Mouse (Mus musculus) left cerebral cortex, postnatal 25 days (tissue): Measurements from ENCODE around the gene Brix1. TPM values are rescaled to one million over a fixed set of nuclear protein-coding genes. Genes with fewer than 3 reads are reported as not detected.
"Not testable (repeated sequence)": the region's sequence is repeated elsewhere in the genome, so short reads cannot be mapped to it uniquely, and the experiment has no call there.

Experiments
- DNase-seq, 2 experiments: peaks; one replicate each; pipeline ENCODE4 v3.0.0; 2022; ENCODE audit warnings: low spot score in 2 of 2, mixed read lengths in 1 of 2
- intact Hi-C: fragments of 180-260 bp; cut with DNase I; formaldehyde crosslinking; loops from one replicate; pipeline ENCODE4 v1.15.1; 2025
- total RNA-seq, 2 experiments: library from RNA; stranded (reverse); gene quantifications; 2 replicates each; pipeline ENCODE4 v1.2.3; 2021

The Brix1 gene
- total RNA-seq, result 10 to 100 TPM; 20.8 to 21.8 TPM

DNA sequence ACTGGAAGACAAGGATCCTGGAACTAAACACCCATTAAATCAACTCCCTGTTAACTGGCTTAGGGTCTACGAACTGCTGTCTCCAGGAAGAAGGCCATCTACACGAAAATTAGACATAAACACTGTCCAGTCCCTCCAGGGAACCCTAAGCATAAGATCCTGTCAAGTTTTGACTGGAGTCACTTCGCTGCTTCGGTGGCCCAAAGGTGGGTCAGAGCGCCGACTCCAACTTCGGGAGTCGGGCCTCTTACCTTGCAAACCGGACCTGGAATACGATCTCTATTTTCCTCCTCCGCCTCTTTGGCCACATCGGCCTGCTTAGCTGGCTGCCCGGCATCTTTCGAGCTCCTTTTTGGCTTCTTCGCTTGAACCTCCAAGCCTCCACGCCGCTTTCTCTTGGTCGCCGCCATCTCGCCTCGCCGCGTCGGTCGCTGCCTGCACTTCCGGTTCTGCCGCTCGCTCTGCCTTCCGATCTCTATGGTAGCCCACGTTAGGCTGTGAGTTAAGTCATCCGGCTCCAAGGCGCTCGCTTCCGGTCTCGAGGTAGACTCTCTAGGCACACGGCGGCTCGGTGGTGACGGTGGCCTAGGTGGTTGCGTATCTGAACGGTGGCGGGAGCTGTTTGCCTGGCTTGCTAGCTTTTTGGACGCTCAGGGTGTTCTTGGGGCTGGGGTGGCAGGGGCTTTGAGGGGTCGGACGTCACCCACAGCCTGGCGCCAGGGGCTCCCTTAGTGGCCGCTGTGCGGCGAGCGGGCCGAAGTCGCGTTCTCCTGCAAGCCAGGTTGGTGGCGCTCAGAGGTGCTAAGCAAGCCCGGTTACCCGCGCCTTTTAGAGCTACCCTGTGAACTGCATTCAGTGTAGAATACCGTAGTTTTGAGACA, at the start of gene Brix1, which contains the start of gene Rad1:
Gene Brix1, minus strand, starts transcription at position 464 of the 881 bp plus-strand sequence.
Gene Rad1, plus strand, starts transcription at position 535 of the 881 bp plus-strand sequence.
- DNase-seq, result peak; percentile 96 to 98
- intact Hi-C loops, result loop anchor here (1.0 kb wide), 1 partner anchor 496 kb away; the partner anchor contains the start of gene Amacr

DNA sequence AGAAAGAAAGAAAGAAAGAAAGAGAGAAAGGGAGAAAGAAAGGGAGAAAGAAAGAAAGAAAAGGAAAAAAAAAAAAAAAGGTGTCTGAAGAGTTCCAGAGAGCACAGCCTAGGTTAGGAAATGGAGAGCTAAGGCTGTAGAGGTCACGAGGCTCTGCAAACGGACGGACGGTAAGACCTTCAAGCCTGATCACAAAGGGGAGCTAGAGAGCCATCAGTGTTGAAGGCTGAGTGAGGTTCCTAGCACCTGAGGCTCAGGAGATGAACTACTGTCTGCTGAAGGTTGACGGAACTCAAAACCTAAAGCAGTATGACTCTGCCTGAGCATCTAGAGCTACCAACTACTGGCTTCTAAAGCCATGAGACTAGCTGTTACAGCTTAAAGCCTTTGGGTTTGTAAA, 48.8 kb upstream of the Brix1 start:
- no peak for DNase-seq
- intact Hi-C loops, result no loop called here

DNA sequence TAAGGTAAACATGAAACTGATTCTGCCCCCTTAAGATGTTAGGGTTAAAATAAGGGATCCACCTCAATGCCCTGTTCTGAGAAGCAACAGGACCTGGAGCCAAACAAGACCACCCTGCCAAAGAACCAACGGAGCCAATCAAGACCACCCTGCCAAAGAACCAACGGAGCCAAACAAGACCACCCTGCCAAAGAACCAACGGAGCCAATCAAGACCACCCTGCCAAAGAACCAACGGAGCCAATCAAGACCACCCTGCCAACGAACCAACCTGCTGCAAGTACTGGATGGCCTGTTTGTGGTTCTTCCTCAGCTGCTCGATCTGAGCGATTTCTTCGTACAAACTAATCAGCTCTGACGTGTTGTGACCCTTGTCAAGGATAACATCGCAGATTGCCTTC, 47.6 kb upstream of the Brix1 start:
- intact Hi-C loops, result not testable (repeated sequence)

DNA sequence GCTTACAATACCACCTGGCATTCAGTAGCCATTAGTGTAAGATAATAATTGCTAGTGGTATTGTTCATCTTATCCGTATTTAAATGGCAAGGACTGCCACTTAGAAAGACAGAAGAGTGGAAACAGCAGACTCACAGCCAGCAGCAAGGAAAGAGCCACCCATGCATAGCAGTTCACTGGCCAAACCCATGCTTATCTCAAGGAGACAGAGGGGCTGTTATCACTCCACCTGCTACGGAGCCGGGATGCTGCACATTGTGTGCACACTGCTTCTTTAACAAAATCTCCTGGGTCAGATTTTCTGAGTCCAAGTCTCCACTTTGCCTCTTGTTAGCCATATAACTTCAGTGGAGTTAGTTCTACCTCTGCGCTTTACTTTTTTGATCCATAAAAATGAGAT, 45.6 kb upstream of the Brix1 start:
- DNase-seq, result no peak
- intact Hi-C loops, result no loop called here

More for the DNA sequence above, 47.6 kb upstream of the Brix1 start:
- DNase-seq, result not testable (repeated sequence)

DNA sequence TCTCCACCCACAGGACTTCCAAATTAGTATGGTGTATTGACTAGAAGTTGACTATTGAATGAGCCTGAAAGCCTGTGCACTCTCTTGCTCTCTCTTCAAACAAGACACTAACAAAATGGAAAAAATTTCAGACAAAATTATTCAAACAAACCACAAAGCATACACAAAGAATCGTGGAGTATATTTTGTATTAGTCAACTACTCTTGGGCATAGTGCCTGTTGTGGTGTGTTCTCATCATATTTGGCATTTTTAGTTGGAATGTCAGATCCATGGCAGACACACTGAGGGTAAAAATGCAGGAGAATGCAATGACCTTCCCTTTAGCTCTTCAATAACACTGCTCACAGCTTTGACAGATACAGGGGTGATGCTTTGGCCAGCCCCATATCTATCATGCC, 40.1 kb upstream of the Brix1 start:
- intact Hi-C loops, result no loop called here
- no peak for DNase-seq

DNA sequence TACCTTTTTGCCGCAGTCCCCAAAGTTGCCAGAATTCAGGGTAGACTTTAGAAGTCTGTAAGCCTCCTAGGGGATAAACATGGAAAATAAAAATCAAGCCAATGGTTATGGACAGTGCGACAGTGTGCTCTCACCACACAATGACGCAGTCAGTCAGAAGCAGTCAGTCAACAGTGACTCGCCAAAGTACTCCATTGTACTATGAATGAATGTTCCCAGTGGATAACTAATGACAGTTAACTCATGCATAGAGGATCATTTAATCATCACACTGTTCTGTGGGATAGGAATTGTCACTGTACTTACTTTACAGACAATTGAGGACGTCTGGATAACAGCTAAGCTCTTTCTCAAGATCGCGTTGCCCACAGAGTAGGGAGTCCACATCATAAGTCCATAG, 29.4 kb upstream of the Brix1 start:
- no peak for DNase-seq
- intact Hi-C loops, result no loop called here

DNA sequence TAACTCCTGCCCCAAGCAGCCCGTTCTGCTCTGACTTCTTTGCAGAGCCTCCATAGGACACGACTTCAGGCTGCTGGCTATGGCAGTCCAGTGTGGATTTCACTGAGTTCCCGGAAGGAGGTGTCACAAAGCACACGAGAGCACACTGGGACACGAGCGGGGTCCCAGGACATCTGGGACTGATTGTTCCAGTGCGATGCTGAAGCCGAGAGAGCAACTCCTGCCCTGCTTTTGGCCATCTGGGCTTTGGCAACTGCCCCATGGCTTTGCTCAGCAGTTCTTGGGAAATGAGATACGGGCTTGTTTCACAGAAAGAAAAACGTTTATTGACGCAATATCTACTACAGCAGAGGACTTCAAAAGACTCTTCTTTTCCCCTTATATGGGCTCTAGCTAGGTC, 20.4 kb upstream of the Brix1 start:
- intact Hi-C loops, result loop anchor here (10.0 kb wide), 2 partner anchors 209 to 879 kb away; partner anchors contain the start of gene Rai14
- DNase-seq, result no peak

DNA sequence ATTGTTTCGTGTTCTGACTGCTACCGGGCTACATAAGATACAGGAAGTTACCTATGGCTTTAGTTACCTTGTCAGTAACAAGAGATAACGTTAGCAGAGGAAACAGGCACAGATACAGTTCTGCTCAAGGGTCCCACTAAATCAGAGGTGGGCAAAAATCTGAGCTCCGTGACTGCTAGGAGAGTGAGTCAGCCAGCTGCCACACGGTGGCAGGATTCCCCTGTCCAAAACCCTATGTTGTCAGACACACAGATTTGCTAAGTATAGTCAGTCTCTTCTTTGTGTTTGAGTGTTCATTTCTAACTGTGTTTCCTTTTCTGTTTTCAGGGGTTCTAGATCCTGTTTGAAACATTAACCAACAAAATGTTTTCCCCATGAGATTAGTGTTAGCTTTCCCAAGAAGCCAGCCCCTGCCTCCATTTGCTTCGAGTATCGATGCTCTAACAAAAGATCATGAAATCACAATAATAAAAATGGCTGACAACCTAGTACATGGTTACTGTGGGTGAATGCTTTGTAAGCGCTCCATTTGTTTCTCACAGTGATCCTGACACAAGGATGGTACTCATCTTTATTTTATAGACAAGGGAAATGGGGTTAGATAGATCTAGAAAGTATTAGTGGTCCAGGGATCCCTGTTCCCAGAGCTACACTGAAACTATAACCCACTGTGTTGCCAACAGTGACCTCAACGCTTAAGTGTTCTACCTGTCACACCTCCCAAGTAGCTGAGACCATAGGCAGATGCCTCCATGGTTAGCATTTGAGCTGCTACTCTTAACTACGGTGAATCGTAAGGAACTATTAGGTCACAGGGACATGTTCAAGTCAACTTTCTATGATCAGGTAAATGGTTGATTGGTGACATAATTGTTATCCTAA, 15.3 kb upstream of the Brix1 start:
- intact Hi-C loops, result loop anchor here (1.0 to 10.0 kb wide), 4 partner anchors 214 to 884 kb away; partner anchors contain the start of gene Rai14
- DNase-seq, result peak; percentile 63

DNA sequence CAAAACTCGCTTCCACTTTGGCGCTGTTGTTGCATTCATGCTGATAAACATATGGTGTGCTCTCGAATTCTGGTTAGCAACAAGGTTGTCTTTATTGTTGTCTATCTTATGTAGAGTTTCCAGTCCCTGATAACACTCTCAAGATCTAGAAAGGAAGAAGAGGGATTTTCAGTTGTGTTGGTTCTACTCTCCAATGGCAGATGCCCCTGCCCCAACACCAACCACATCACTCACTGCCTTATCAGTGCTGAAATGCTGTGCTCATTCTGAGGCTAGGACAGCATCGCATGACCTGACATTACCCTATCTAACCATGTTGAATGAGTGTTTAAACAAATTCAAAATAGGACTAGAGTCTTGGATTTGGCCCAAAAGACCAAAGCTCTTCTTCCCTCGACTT, 14.3 kb upstream of the Brix1 start:
- intact Hi-C loops, result loop anchor here (2.0 to 10.0 kb wide), 3 partner anchors 215 to 885 kb away; partner anchors contain the start of gene Rai14
- DNase-seq, result no peak

DNA sequence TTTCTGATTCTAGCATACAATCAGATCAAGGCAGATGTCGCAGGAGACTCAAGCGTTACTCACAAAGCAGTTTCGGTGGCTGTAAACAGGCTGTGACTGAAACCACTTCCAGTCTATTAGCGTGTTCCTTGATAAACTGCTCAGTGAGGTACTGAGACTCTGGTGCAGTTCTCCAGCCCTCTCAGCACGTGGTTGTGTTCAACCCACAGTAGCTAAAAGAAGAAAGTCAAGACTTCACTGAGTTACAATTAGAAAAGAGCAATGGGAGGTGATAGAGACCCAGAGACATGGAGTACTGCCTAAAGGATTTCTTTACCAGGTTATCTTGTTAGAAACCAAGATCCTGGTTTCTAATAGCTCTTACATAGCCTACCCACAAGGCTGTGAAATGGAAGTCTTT, 13.8 kb upstream of the Brix1 start:
- intact Hi-C loops, result no loop called here
- DNase-seq, result no peak

DNA sequence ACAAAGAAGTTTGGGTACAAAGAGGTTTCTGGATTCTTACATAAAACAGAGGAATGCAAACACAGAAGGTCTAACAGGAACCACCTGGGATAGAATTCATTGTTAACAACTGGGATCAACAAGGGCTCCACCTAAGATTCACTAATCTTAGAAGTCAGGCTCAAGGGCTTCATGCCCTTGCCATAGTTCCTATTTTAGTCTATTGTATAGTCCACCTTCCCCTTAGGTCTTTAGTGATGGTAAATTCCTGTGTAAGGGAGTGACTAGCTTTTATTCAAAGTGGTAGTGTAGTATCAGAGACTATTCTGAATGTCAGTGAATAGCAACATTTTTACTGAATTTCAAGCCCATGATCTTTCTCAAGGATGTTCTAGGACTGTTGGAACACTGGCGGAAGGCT, 10.9 kb upstream of the Brix1 start:
- intact Hi-C loops, DNase-seq: not testable (repeated sequence)

DNA sequence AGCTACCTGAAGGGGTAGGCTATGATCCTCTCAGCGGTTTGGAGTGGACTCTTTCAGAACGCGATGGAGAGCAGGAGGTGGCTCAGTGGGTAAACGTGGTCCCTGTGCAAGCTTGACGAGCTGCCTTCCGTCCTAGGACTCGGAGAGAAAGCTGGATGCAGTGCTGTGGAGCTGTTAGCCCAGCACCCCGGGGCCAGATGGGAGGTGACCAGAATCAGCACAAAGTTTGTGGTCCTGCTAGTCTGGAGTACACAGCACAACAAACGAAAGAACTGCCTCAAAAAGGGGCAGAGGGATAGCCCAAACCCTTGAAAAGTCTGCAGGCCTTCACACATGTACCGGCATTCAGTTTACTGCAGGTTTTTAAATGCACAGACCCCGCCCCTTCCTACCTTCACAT, 10.2 kb upstream of the Brix1 start:
- intact Hi-C loops, result no loop called here

DNA sequence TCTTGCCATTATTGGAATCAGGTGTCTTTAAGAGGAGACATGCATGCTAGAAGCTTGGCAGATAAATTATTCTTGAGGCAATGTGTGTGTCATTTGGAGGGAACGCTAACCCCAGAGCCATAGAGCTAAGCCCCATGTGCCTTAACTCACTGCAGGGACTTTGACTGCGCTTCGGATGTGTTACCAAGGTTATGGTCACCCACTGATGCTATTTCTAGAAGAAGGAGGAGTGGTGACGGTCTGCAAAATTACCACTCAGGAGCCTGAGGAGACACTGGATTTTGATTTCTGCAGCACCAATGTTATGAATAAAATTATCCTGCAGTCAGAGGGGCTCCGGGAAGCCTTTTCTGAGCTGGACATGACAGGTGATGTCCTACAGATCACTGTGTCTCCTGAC, 4.4 kb upstream of the Brix1 start:
- intact Hi-C loops, result no loop called here
- DNase-seq, result peak in 1 of 2 experiments; percentile 52

More for the DNA sequence above, 10.2 kb upstream of the Brix1 start:
- no peak for DNase-seq

DNA sequence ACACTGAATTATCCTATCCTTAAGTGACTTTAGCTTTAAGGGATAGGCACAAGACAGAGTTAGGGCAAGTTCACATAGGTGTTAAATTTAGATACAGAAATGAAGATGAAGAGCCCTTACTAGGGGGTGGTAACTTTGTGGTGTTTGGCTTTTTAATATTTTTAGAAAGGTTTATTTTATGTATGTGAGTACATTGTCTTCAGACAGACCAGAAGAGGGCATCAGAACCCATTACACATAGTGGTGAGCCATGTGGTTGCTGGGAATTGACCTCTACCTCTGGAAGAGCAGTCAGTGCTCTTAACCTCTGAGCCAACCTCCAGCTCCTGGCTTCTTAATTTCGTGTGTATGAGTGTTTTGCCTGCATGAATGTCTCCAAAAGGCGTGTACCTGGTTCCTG, 1.5 kb upstream of the Brix1 start:
- intact Hi-C loops, result no loop called here
- DNase-seq, result no peak

DNA sequence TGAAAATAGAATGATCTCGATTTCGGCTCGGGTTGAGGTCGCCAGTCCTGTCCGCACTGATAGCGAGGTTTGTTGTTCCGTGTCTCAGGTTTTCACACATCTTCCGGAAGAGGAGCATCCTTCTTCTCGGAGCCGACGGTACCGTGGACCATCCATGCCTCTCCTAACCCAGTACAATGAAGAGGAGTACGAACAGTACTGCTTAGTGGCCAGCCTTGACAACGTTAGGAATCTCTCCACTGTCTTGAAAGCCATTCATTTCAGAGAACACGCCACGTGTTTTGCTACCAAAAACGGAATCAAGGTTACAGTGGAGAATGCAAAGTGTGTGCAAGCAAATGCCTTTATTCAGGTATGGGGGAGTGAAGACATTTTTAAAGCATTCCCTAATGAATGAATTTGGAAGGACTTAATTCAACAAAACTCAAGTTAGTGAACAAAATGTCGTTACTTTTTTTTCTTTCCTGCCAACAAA, 655 bp upstream of the Brix1 start:
- intact Hi-C loops, result loop anchor here (1.0 kb wide), 1 partner anchor 495 kb away; the partner anchor contains the start of gene Amacr
- DNase-seq, result no peak

DNA sequence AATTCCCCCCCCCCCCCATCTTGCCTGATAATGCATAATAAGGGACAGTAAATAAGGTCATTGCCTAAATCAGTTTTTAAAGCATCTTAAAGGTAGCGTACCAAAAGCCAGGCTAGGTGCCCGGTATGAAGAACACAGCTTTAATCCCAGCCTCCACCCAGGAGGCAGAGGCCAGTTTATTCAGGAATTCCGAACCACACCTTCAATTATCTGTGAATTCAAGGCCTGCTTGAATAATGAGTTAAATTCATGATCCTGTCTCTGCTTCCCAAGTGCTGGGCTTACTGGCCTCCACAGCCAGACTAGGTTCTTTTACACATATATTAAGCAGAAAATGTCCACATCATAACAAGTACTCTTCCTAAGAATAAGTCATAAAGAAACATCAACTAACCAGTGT, 14.8 kb downstream of the Brix1 start:
- DNase-seq, result no peak
- intact Hi-C loops, result no loop called here

DNA sequence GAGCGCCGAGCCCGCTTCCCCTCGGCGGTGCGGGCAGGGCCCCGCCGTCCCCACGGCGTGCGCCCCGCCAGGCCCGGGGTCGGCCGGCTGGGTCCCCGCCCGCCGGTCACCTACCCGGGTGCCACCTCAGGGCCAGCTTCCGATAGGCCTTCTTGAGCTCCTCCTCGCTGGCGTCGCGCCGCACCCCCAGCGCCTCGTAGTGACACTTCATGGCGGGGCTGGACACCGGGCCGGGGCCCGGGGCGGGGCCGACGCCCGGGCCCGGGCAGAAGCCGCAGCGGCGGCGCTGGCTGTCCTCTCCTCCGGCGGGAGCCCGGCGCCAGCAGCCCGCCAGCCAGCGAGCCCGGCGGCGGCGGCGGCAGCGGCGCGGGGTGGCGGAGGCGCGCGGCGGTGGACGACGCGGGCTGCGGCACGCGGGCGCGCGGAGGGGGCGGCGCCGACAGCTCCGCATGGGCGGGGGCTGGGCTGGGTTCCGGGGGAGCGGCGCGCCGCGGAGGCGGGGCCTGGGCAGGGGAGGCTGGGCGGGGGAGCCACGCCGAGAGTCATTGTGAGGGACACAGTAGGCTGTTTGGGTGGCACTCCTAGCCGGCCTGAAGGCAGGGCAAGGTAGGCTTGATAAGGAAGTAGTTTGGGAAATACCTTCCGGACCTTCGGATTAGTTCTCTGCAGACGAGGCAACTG, 15.5 kb downstream of the Brix1 start, which contains the start of gene Dnajc21:
Gene Dnajc21, minus strand, starts transcription at position 366 of the 681 bp plus-strand sequence.
- intact Hi-C loops, result no loop called here
- DNase-seq, result peak; percentile 70 to 73

DNA sequence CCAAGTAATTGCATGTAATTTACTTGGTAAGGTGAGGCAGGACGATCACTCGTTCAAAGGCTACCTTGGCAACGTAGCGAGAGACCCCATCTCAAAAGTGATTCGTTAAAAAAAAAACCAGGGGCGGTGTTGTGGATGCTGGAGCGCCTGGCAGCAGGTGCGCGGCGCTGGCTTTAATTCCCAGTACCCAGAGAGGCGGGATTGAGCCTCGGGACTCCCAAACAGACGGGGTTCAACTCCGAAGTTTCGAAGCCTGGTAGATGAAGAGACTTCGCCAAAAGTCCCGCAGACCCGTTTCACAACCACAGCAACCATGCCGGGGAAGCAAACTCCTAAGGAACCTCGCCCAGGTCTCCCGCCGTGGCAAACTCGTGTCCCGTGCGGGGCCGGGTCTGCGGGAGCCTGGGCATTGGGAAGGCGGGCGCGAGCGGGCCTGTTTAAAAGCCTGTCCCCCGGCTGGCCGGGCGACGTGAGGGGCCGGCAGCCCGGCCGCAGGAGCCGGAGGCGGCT, 16.1 kb downstream of the Brix1 start:
- intact Hi-C loops, result no loop called here
- DNase-seq, result peak; percentile 13 to 38

DNA sequence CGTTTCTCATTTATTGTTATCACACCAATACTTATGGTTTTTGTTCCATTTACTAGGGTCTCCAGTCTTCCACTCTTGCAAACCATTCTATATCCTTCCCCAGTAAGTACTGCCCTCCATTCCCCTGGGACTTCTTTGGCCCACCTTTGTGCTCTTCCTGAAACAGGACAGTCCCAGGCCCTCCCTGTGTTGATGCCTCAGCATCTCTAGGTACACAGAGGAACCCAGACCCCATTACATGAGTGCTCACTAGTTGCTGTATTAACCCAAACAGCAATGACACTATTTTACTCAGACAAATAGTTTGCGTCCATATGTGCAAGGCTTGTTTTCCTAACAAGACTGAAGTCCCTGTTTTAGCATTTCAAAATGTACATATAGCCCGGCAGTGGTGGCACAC, 17.0 kb downstream of the Brix1 start:
- intact Hi-C loops, result no loop called here
- no peak for DNase-seq
